Mouse (Mus musculus) cerebellum, adult 2 months (tissue): Measurements from ENCODE around the gene Hist1h2bf. TPM values are rescaled to one million over a fixed set of nuclear protein-coding genes. Genes with fewer than 3 reads are reported as not detected.
"Not testable (repeated sequence)": the region's sequence is repeated elsewhere in the genome, so short reads cannot be mapped to it uniquely, and the experiment has no call there.

Source experiments
- DNase-seq, 2 experiments: peaks; one replicate each; pipeline ENCODE4 v3.0.0; 2021
- H3K27ac ChIP-seq: fragments of 200-500 bp; 2 replicates; pipeline ENCODE4 v1.5.1; 2012; ENCODE audit warnings: low read length, control low read depth, inconsistent platforms; ENCODE audit not compliant: insufficient read depth
- H3K27me3 ChIP-seq: fragments of 200-500 bp; 2 replicates; pipeline ENCODE4 v1.6.1; 2012; ENCODE audit warnings: inconsistent platforms, mild to moderate bottlenecking, low read length, moderate library complexity; ENCODE audit not compliant: control insufficient read depth, insufficient read depth
- H3K4me1 ChIP-seq: fragments of 200-500 bp; 2 replicates; pipeline ENCODE4 v1.6.1; 2011; ENCODE audit warnings: low read length; ENCODE audit not compliant: control insufficient read depth, insufficient read depth
- H3K4me3 ChIP-seq: fragments of 200-500 bp; replicated peaks from 2 replicates; pipeline ENCODE3; 2011; ENCODE audit warnings: mild to moderate bottlenecking, low read depth, low read length, control low read depth; ENCODE audit not compliant: insufficient read depth
- CTCF ChIP-seq: fragments of 200-500 bp; IDR thresholded peaks from 2 replicates; pipeline ENCODE4 v1.5.1; 2011; ENCODE audit warnings: low read depth, mild to moderate bottlenecking, control low read depth, low read length, moderate library complexity, borderline replicate concordance; ENCODE audit not compliant: insufficient read depth
- POLR2A ChIP-seq: fragments of 200-500 bp; IDR thresholded peaks from 2 replicates; pipeline ENCODE4 v1.6.1; 2011; ENCODE audit warnings: low read length, control low read depth, borderline replicate concordance; ENCODE audit not compliant: insufficient read depth
- WGBS: fragments of 180-500 bp; shearing (Covaris S2); methylation state at CpG from one replicate; pipeline ENCODE4 v1.1.7; 2018; 5-methylcytosine and 5-hydroxymethylcytosine counted together
- polyA plus RNA-seq: library from polyadenylated mRNA; depleted of rRNA; stranded (reverse); fragments of >200 nt; gene quantifications from 2 replicates; pipeline ENCODE4 v1.2.3, GENCODE M21; 2012

Gene Hist1h2bf
- polyA plus RNA-seq, 1 experiment = 0.65 TPM

GRCm38 (mm10) chr13:23585442-23586098 is 11.6 kb upstream of the Hist1h2bf start:
- under 1% methylated on average over 34 of the region's 36 CpGs for WGBS
- peak; percentile 47; the same call in 1 of the 2 replicates for TF ChIP-seq POLR2A
- peak overlapping the region; percentile 76; the same call in 1 of the 2 replicates for H3K27ac ChIP-seq
- peak overlapping the region; percentile 91 for H3K4me3 ChIP-seq
- H3K27me3 ChIP-seq, H3K4me1 ChIP-seq: not testable (repeated sequence)
- DNase-seq = peak; percentile 76 to 81

- peak; percentile 54 to 63 for DNase-seq
- Histone ChIP-seq H3K27me3 (no peaks in the 10 kb centered on the region), H3K4me1 (no peaks in the 10 kb centered on the region), H3K4me3 (peak overlapping the region; percentile 91), H3K27ac (no peak overlapping the region)
- under 1% methylated on average over 21 of the region's 21 CpGs for WGBS
- TF ChIP-seq POLR2A (no peak), CTCF (no peak)
Observed at GRCm38 (mm10) chr13:23585029-23585441, 11.0 kb upstream of the Hist1h2bf start.

GRCm38 (mm10) chr13:23584331-23584730 is 10.3 kb upstream of the Hist1h2bf start:
- DNase-seq = no peak
- Histone ChIP-seq H3K27ac (no peak overlapping the region), H3K4me1 (no peaks in the 10 kb centered on the region), H3K27me3 (no peaks in the 10 kb centered on the region), H3K4me3 (no peak overlapping the region)
- no peak for TF ChIP-seq CTCF
- TF ChIP-seq POLR2A = no peak

GRCm38 (mm10) chr13:23583387-23584068 is 9.5 kb upstream of the Hist1h2bf start:
- no peak for TF ChIP-seq POLR2A
- no peak for TF ChIP-seq CTCF
- H3K27me3 ChIP-seq = no peaks in the 10 kb centered on the region
- no peak for DNase-seq
- no peak overlapping the region for H3K4me3 ChIP-seq
- no peak overlapping the region for H3K27ac ChIP-seq
- no peaks in the 10 kb centered on the region for H3K4me1 ChIP-seq

GRCm38 (mm10) chr13:23582219-23583056 is 8.4 kb upstream of the Hist1h2bf start:
- no peaks in the 10 kb centered on the region for H3K4me1 ChIP-seq
- TF ChIP-seq CTCF = no peak
- TF ChIP-seq POLR2A = no peak
- no peak overlapping the region for H3K27ac ChIP-seq
- H3K27me3 ChIP-seq = no peaks in the 10 kb centered on the region
- no peak for DNase-seq
- no peak overlapping the region for H3K4me3 ChIP-seq
- 25% methylated on average over 6 of the region's 6 CpGs for WGBS

- 2% methylated on average over 43 of the region's 43 CpGs for WGBS
- H3K27me3 ChIP-seq = no peaks in the 10 kb centered on the region
- no peak within 1 kb of the TSS for H3K27ac ChIP-seq
- peak; percentile 95 to 98 for DNase-seq
- H3K4me1 ChIP-seq = no peaks in the 10 kb centered on the region
- peak; percentile 99 for TF ChIP-seq POLR2A
- TF ChIP-seq CTCF = no peak
- H3K4me3 ChIP-seq = peak within 1 kb of the TSS; percentile 56
Observed at GRCm38 (mm10) chr13:23581408-23582218, 7.6 kb upstream of the Hist1h2bf start, which contains the start of gene Hist1h4d. Gene Hist1h4d, plus strand, starts transcription at chr13:23581598.

- TF ChIP-seq POLR2A = no peak
- TF ChIP-seq CTCF = no peak
- DNase-seq = no peak
- 92% methylated on average over 1 of the region's 1 CpGs for WGBS
Observed at GRCm38 (mm10) chr13:23577835-23578234, 3.8 kb upstream of the Hist1h2bf start.

More at GRCm38 (mm10) chr13:23577835-23578234, 3.8 kb upstream of the Hist1h2bf start:
- Histone ChIP-seq H3K4me3 (no peak overlapping the region), H3K4me1 (no peaks in the 10 kb centered on the region), H3K27me3 (no peaks in the 10 kb centered on the region), H3K27ac (no peak overlapping the region)
